Mouse (Mus musculus): ENCODE results near the gene Eng.

Eng gene

DNA sequence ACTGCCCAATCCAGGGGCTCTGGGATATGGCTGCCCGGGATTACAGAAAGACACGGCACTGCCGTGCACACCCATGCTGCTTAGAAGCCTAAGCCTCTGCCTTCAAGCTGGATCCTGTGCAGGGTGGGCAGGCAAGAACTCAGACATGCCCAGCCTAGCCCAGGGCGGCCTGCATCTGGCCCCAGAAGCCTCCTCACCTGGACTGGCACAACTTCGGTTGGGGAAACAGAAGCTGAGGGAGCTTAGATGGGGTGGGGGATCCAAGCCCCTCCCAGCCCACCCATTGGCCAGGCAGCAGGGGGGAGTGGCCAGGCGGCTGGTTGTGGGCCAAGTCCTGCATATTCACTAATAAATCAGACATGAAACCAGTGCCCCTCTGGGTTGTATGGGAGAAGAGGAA lies 35.4 kb downstream of the Eng start:
- DNase-seq (ENCODE audit: low spot score), result no peak

DNA sequence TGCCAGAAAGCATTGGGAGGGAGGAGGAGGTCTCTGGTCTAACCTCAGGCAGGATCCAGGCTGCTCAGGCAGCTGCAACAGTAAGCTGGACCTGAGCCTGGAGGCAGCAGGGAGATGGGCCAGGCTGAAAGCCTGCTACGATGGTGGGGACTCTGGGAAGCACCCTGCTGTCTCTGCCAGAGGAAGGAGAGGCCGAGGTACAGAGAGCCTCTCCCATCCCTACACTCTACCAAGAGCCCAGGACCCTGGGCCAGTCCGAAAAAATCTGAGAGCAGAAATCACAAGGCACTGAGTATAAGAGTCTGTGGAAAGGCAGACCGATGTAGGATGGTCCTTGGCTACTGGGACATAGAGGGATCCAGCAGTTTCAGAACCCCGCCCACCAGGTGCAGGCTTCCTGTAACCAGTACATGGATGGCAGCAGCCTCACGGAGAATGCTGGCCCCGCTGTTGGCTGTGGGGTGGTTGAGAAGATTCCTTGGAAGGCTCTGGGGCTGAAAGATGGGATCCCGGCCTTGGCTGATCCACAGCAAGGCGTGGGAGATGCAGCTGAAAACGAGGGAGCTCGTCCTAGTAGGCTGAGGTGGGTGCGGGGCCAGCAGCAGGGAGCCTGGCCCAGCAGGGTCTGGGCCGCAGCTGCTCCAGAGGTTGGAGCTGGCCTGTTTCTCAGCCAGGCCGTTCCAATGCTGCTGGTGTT lies 36.5 kb downstream of the Eng start:
- no peak for DNase-seq (ENCODE audit: low spot score)

- no peak for DNase-seq (ENCODE audit: low spot score)
Observed at GRCm38 (mm10) chr2:32683701-32684100, 37.3 kb downstream of the Eng start.

- no peak for DNase-seq (ENCODE audit: low spot score)
Observed at GRCm38 (mm10) chr2:32684681-32685428, 38.5 kb downstream of the Eng start.

- DNase-seq (ENCODE audit: low spot score), result no peak
Observed at GRCm38 (mm10) chr2:32685807-32686206, 39.4 kb downstream of the Eng start.

GRCm38 (mm10) chr2:32686640-32687039 lies 40.2 kb downstream of the Eng start:
- DNase-seq (ENCODE audit: low spot score), result no peak

DNA sequence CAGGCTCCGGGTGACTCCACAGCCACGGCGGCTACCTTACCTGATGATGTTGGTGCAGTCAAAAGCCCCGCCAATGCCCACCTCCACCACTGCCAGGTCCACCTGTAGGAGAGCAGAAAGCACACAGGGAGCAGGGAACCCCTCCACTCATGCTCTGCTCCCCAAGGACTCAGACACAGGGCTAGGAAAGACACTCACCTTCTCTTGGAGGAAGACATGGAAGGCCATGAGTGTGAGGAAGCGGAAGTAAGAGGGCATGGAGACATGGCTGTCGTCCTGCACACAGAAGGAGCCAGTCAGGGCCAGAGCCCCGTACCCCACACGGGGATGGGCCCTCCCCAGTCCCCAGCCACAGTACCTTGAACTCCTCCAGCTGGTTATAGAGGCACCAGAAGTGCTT lies 41.2 kb downstream of the Eng start:
- no peak for DNase-seq (ENCODE audit: low spot score)

DNA sequence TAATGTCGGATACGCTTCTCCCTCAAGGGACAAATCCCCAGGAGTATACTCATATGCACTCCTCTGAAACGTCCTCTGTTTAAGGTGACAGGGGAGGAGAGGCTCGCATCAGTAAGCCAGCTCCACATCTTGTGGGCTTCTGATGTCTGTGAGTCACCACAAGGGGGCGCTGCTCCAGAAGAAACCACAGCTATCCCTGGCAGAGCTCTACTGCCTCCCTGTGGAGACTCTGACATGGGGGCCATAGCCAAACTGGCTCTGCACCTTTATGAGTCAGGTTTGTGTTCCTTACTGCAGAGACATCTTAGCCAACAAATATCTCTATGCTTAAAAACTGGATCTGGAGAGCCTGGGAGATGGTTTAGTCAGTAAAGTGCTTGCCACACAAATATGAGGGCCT lies 43.0 kb downstream of the Eng start:
- DNase-seq (ENCODE audit: low spot score), result peak; percentile 95

DNA sequence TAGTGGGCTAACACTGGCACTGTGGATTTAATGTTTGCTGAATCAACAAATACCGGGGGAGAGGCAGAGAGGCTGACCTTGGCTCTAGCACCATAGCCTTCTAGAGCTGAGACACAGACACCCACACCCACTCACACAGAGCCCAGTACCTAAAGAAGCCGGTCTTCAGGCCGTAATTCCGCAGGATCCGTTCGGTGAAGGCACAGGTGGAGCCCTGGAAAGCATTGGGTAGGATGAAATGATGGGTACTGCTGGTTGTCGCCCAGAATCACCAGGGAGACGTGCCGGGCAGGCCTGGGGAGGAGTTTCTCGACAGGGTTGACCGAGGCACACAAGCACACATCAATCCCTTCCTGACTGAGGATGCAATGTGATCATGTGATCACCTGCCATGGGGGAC lies 44.6 kb downstream of the Eng start:
- DNase-seq (ENCODE audit: low spot score), result no peak

- DNase-seq (ENCODE audit: low spot score), result no peak
Observed at GRCm38 (mm10) chr2:32692496-32692895, 46.1 kb downstream of the Eng start.

- no peak for DNase-seq (ENCODE audit: low spot score)
Observed at GRCm38 (mm10) chr2:32693282-32693681, 46.9 kb downstream of the Eng start.

DNA sequence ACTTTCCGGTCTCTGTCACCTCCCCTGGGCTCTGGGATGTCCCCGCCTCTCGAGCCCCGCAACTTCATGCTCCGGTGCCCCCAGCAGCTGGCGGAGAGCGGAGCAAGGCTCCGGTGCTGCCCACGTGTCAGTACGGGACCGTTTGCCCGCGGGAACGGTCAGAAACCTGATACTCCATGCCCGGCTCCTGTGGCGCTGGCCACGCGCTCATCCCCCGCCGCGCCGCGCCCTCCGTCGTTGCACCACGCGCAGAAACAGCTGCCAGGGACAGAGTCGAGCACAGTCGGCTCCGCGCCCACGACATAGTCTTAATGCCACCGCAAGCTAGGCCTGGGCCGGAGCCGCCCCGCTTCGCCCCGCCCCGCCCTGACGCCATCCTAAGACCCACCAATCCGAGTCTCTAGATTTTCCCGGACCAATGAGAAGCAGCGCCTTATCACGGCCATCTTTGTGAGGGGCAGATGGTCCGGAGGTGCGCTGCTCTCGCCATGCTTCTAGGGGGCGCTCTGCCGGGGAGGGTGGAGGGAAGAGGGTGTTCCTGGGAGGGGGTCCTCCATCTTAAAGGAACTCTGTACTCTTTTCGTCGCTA lies 47.5 kb downstream of the Eng start:
- DNase-seq (ENCODE audit: low spot score), result peak; percentile 95

DNA sequence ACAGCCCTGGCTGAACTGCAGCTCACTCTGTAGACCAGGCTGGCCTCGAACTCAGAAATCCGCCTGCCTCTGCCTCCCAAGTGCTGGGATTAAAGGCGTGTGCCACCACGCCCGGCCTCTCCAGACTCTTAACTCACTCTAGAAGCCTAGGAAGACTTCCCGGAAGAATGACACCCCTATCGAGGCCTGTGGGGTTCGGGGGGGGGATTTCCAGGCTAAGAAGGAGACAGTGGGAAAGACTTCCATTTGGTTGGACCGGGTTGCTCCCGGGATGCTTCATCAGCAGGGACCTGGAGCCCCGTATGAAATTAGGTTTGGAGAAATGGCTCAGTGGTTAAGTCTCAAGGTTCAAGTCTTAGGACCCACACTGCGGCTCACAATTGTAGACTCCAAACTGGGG lies 48.3 kb downstream of the Eng start:
- DNase-seq (ENCODE audit: low spot score), result no peak

- DNase-seq (ENCODE audit: low spot score), result no peak
Observed at GRCm38 (mm10) chr2:32699680-32700079, 53.3 kb downstream of the Eng start.

- no peak for DNase-seq (ENCODE audit: low spot score)
Observed at GRCm38 (mm10) chr2:32700966-32701743, 54.8 kb downstream of the Eng start.

DNA sequence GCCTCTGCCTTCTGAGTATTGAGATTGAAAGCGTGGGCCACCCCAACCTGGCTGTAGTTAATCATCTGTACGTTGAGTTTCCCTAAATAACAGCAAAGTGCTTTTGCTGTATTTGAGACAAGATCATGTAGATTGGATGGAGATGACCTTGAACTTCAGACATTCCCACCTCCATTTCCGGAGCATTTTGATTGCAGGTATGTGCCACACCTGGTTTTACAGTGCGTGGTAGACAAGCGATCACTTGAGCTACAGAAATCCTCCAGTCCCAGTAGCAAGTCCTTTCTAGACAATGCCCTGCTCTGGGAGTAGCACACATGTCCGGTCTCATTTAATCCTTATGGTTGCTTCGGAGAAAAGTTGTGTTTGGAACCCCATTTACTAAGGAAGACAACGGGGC lies 56.7 kb downstream of the Eng start:
- DNase-seq (ENCODE audit: low spot score), result no peak

- DNase-seq (ENCODE audit: low spot score), result no peak
Observed at GRCm38 (mm10) chr2:32704021-32704421, 57.6 kb downstream of the Eng start, which contains the start of gene Fpgs. TSS of gene Fpgs (minus strand) at chr2:32704145.

DNA sequence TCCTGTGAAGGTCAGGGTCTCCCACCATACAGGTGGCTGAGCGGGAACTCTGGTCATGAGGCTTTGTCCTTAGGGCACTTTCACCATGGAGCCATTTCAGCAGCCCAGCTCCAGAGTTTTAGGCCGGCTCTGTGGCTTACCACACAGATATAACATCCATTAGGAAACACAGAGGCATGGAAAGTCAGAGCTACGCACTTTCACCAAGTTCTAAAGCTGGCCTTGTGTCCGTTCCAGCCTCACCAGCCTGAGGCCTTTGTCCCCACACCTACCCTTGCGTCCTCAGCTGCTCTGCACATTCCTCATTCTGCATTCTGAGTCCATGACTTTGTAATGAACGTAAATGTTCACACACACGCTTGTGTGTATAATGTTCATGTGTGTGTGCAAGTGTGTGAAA lies 58.6 kb downstream of the Eng start:
- DNase-seq (ENCODE audit: low spot score), result no peak

GRCm38 (mm10) chr2:32706971-32707370 lies 60.6 kb downstream of the Eng start:
- DNase-seq (ENCODE audit: low spot score), result no peak

DNA sequence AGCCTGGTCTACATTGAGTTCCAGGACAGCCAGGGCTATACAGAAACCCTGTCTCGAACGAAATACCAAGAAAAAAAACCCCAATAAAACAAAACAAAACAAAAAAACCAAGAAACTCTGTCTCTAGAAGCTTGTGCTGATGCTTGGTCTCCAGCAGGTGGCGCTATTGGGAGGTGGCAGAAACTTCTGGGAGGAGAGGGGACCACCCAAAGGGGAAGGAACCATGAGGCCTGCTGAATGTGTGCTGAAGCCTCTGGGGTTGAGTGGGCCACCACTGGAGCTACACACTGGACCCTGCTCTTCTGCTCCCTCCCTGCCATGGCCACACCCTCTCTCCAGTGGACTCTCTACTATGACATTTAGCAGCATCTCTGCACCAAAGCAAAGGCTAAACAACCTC lies 62.2 kb downstream of the Eng start:
- DNase-seq (ENCODE audit: low spot score), result peak; percentile 68

DNA sequence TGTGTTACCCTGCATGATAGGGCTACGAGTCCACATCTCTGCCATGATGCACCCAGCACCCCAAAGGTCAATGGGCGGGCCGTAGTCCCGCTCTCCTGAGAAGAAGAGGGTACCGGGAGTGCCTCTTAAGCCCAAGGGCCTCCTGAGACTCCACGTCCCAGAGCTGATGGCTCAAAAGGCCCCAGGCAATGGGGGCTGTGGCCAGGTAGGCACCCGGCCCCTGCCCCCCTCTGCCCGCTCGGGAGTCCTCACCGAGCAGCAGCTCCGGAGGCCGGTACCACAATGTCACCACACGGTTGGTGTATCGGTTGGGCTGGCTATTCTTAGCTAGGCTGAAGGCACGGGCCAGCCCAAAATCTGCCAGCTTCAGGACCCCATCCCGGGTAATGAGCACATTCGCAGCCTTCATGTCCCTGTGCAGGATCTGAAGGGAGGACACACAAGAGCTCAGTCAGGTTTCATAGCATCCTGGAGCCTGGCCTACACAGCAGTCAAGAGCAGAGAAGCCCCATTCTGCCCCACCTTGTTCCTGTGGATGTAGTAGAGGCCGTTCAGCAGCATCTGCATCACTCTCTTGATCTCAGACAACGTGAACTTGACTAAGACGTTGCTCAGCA lies 63.2 kb downstream of the Eng start:
- no peak for DNase-seq (ENCODE audit: low spot score)

DNA sequence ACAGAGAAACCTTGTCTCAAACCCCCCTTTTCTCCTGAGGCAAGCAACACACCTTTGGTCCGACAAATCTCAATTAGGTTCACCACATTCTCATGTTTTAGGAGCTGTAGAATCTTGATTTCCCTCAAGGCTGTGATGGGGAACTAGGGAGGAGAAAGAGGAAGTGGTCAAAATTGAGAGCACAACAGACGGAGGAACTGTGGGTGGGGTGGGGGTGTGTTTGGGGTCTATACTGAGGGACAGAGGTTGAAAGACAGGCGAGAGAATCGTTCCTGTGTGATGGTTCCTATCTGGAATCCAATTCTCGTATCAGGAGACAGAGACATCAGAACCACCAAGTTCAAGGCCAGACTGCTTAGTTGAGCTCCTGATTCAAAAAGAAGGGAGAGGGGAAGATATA lies 64.0 kb downstream of the Eng start:
- DNase-seq (ENCODE audit: low spot score), result no peak

Data from urinary bladder, postnatal 25 days (tissue).